Mouse (Mus musculus): ENCODE measurements around the gene Dnlz. TPM values are rescaled to one million over a fixed set of nuclear protein-coding genes. Genes with fewer than 3 reads are reported as not detected.

The Dnlz gene
- polyA plus RNA-seq, 1 experiment: 31.5 TPM

- H3K27ac ChIP-seq (ENCODE audit: control insufficient read depth, insufficient read depth, low read length): no peak overlapping the region
- no peak for TF ChIP-seq POLR2A (IDR thresholded peaks at IDR 0.05; ENCODE audit: control insufficient read depth, extremely low read depth, insufficient read depth, low read length, poor library complexity)
- TF ChIP-seq CTCF (IDR thresholded peaks at IDR 0.05; ENCODE audit: borderline replicate concordance, control insufficient read depth, extremely low read depth, insufficient read depth, low read length, poor library complexity): no peak
- 95% methylated on average over 8 of the region's 8 CpGs for WGBS
- H3K4me3 ChIP-seq (ENCODE audit: control insufficient read depth, insufficient read depth, low read length): no peak overlapping the region
- no peaks in the 10 kb centered on the region for H3K4me1 ChIP-seq (replicated peaks; ENCODE audit: control insufficient read depth, insufficient read depth, low read length)
- H3K27me3 ChIP-seq (ENCODE audit: control insufficient read depth, insufficient read depth, low read length): no peaks in the 10 kb centered on the region
- peaks cover 32% of the 10 kb centered on the region for H3K36me3 ChIP-seq (ENCODE audit: control insufficient read depth, insufficient read depth, low read length)
- no peak for DNase-seq
Observed at GRCm38 (mm10) chr2:26372396-26372795, 20.5 kb upstream of the Dnlz start.

GRCm38 (mm10) chr2:26368572-26368971 lies 16.7 kb upstream of the Dnlz start:
- TF ChIP-seq CTCF (IDR thresholded peaks at IDR 0.05; ENCODE audit: borderline replicate concordance, control insufficient read depth, extremely low read depth, insufficient read depth, low read length, poor library complexity): no peak
- TF ChIP-seq POLR2A (IDR thresholded peaks at IDR 0.05; ENCODE audit: control insufficient read depth, extremely low read depth, insufficient read depth, low read length, poor library complexity): no peak
- peaks cover 30% of the 10 kb centered on the region for H3K36me3 ChIP-seq (ENCODE audit: control insufficient read depth, insufficient read depth, low read length)
- H3K27me3 ChIP-seq (ENCODE audit: control insufficient read depth, insufficient read depth, low read length): no peaks in the 10 kb centered on the region
- 95% methylated on average over 1 of the region's 1 CpGs for WGBS
- H3K4me3 ChIP-seq (ENCODE audit: control insufficient read depth, insufficient read depth, low read length): no peak overlapping the region
- no peaks in the 10 kb centered on the region for H3K4me1 ChIP-seq (replicated peaks; ENCODE audit: control insufficient read depth, insufficient read depth, low read length)
- H3K27ac ChIP-seq (ENCODE audit: control insufficient read depth, insufficient read depth, low read length): no peak overlapping the region
- no peak for DNase-seq

GRCm38 (mm10) chr2:26367911-26368310 lies 16.0 kb upstream of the Dnlz start:
- Histone ChIP-seq H3K4me1 (replicated peaks; ENCODE audit: control insufficient read depth, insufficient read depth, low read length) (no peaks in the 10 kb centered on the region), H3K27ac (ENCODE audit: control insufficient read depth, insufficient read depth, low read length) (no peak overlapping the region), H3K27me3 (ENCODE audit: control insufficient read depth, insufficient read depth, low read length) (no peaks in the 10 kb centered on the region), H3K36me3 (ENCODE audit: control insufficient read depth, insufficient read depth, low read length) (peaks cover 25% of the 10 kb centered on the region), H3K4me3 (ENCODE audit: control insufficient read depth, insufficient read depth, low read length) (no peak overlapping the region)
- WGBS: 96% methylated on average over 6 of the region's 6 CpGs
- DNase-seq: no peak
- TF ChIP-seq POLR2A (IDR thresholded peaks at IDR 0.05; ENCODE audit: control insufficient read depth, extremely low read depth, insufficient read depth, low read length, poor library complexity) (no peak), CTCF (IDR thresholded peaks at IDR 0.05; ENCODE audit: borderline replicate concordance, control insufficient read depth, extremely low read depth, insufficient read depth, low read length, poor library complexity) (no peak)

- H3K36me3 ChIP-seq (ENCODE audit: control insufficient read depth, insufficient read depth, low read length): peaks cover 21% of the 10 kb centered on the region; the same call in 1 of the 2 replicates
- TF ChIP-seq CTCF (IDR thresholded peaks at IDR 0.05; ENCODE audit: borderline replicate concordance, control insufficient read depth, extremely low read depth, insufficient read depth, low read length, poor library complexity): no peak
- no peak for TF ChIP-seq POLR2A (IDR thresholded peaks at IDR 0.05; ENCODE audit: control insufficient read depth, extremely low read depth, insufficient read depth, low read length, poor library complexity)
- H3K4me3 ChIP-seq (ENCODE audit: control insufficient read depth, insufficient read depth, low read length): no peak overlapping the region
- DNase-seq: no peak
- H3K27me3 ChIP-seq (ENCODE audit: control insufficient read depth, insufficient read depth, low read length): no peaks in the 10 kb centered on the region
- peaks cover 5% of the 10 kb centered on the region for H3K4me1 ChIP-seq (replicated peaks; ENCODE audit: control insufficient read depth, insufficient read depth, low read length)
- 89% methylated on average over 10 of the region's 10 CpGs for WGBS
- no peak overlapping the region for H3K27ac ChIP-seq (ENCODE audit: control insufficient read depth, insufficient read depth, low read length)
Observed at GRCm38 (mm10) chr2:26364738-26365465, 13.0 kb upstream of the Dnlz start.

GRCm38 (mm10) chr2:26363481-26363880 lies 11.6 kb upstream of the Dnlz start:
- Histone ChIP-seq H3K27ac (ENCODE audit: control insufficient read depth, insufficient read depth, low read length) (no peak overlapping the region), H3K4me1 (replicated peaks; ENCODE audit: control insufficient read depth, insufficient read depth, low read length) (peaks cover 10% of the 10 kb centered on the region), H3K4me3 (ENCODE audit: control insufficient read depth, insufficient read depth, low read length) (no peak overlapping the region), H3K36me3 (ENCODE audit: control insufficient read depth, insufficient read depth, low read length) (peaks cover 13% of the 10 kb centered on the region; the same call in 1 of the 2 replicates), H3K27me3 (ENCODE audit: control insufficient read depth, insufficient read depth, low read length) (no peaks in the 10 kb centered on the region)
- TF ChIP-seq CTCF (IDR thresholded peaks at IDR 0.05; ENCODE audit: borderline replicate concordance, control insufficient read depth, extremely low read depth, insufficient read depth, low read length, poor library complexity) (no peak), POLR2A (IDR thresholded peaks at IDR 0.05; ENCODE audit: control insufficient read depth, extremely low read depth, insufficient read depth, low read length, poor library complexity) (no peak)
- 98% methylated on average over 5 of the region's 5 CpGs for WGBS
- no peak for DNase-seq

DNA sequence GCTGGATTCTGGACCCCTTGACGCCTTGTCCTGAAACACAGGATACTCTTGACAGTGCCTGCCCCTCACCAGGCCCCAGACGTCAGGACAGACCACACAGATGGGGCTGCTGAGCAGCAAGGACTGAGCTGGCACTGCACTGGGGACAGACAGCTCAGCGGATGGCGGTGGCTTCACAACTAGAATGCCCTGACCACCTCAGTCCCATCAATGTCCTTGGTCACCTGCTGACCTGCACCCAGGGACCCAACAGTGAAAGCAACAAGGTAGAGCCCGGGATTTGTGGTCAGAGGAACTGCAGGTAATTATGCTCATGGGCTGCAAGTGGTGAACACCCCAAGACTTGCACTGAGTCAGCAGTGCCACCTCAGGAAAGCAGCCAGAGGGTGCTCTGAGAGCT lies 11.1 kb upstream of the Dnlz start:
- H3K27me3 ChIP-seq (ENCODE audit: control insufficient read depth, insufficient read depth, low read length): no peaks in the 10 kb centered on the region
- peaks cover 10% of the 10 kb centered on the region for H3K4me1 ChIP-seq (replicated peaks; ENCODE audit: control insufficient read depth, insufficient read depth, low read length)
- no peak overlapping the region for H3K27ac ChIP-seq (ENCODE audit: control insufficient read depth, insufficient read depth, low read length)
- TF ChIP-seq POLR2A (IDR thresholded peaks at IDR 0.05; ENCODE audit: control insufficient read depth, extremely low read depth, insufficient read depth, low read length, poor library complexity): no peak
- H3K36me3 ChIP-seq (ENCODE audit: control insufficient read depth, insufficient read depth, low read length): peaks cover 10% of the 10 kb centered on the region; the same call in 1 of the 2 replicates
- H3K4me3 ChIP-seq (ENCODE audit: control insufficient read depth, insufficient read depth, low read length): no peak overlapping the region
- WGBS: 96% methylated on average over 5 of the region's 5 CpGs
- DNase-seq: no peak
